Mouse (Mus musculus) liver, postnatal 0 days (tissue): ENCODE measurements around the gene Arsk.

Experiments
- CTCF ChIP-seq: sonication (generic); IDR thresholded peaks from 2 replicates; pipeline ENCODE4 v1.5.1; 2016; ENCODE audit warnings: antibody characterized with exemption, low read depth
- EP300 ChIP-seq: IDR thresholded peaks from 2 replicates; pipeline ENCODE4 v1.6.1; 2016; ENCODE audit warnings: antibody characterized with exemption, low read depth, mild to moderate bottlenecking

- TF ChIP-seq CTCF (no peak), EP300 (no peak)
Measured at GRCm38 (mm10) chr13:76109069-76109824, 10.8 kb upstream of the Arsk start.
